Mouse (Mus musculus) small intestine, adult 2 months (tissue): ENCODE results near the gene Slc38a8. TPM values are rescaled to one million over a fixed set of nuclear protein-coding genes. Genes with fewer than 3 reads are reported as not detected.

Source experiments
- H3K27ac ChIP-seq: fragments of 200-500 bp; 2 replicates; pipeline ENCODE4 v1.5.1; 2012; ENCODE audit warnings: low read depth, low read length, control low read depth, inconsistent platforms; ENCODE audit not compliant: insufficient read depth
- H3K27me3 ChIP-seq: fragments of 200-500 bp; 2 replicates; pipeline ENCODE4 v1.6.1; 2012; ENCODE audit warnings: mild to moderate bottlenecking, moderate library complexity, low read length, inconsistent platforms; ENCODE audit not compliant: control insufficient read depth, insufficient read depth
- H3K36me3 ChIP-seq: fragments of 200-500 bp; 2 replicates; pipeline ENCODE4 v1.6.1; 2012; ENCODE audit warnings: mild to moderate bottlenecking, low read length, control low read depth, inconsistent platforms; ENCODE audit not compliant: control insufficient read depth, insufficient read depth
- H3K4me1 ChIP-seq: fragments of 200-500 bp; 2 replicates; pipeline ENCODE4 v1.6.1; 2012; ENCODE audit warnings: low read length, inconsistent platforms, mixed read lengths; ENCODE audit not compliant: control insufficient read depth, insufficient read depth, insufficient read length
- H3K4me3 ChIP-seq: fragments of 200-500 bp; 2 replicates; pipeline ENCODE4 v1.5.1; 2012; ENCODE audit warnings: low read depth, mild to moderate bottlenecking, control low read depth, inconsistent platforms, low read length, moderate library complexity
- CTCF ChIP-seq: fragments of 200-500 bp; IDR thresholded peaks from 2 replicates; pipeline ENCODE4 v1.5.1; 2012; ENCODE audit warnings: low read depth, mild to moderate bottlenecking, control low read depth, inconsistent platforms, low read length, moderate library complexity, mixed read lengths; ENCODE audit not compliant: insufficient replicate concordance, insufficient read length; ENCODE audit errors: extremely low read depth
- POLR2A ChIP-seq: fragments of 200-500 bp; IDR thresholded peaks from 2 replicates; pipeline ENCODE4 v1.6.1; 2012; ENCODE audit warnings: low read depth, mild to moderate bottlenecking, control low read depth, inconsistent platforms, low read length, moderate library complexity
- WGBS: fragments of 180-500 bp; shearing (Covaris S2); methylation state at CpG from one replicate; pipeline ENCODE4 v1.1.7; 2018; 5-methylcytosine and 5-hydroxymethylcytosine counted together
- polyA plus RNA-seq: library from polyadenylated mRNA; depleted of rRNA; stranded (reverse); fragments of >200 nt; gene quantifications from 2 replicates; pipeline ENCODE4 v1.2.3, GENCODE M21; 2012

Gene Slc38a8
- polyA plus RNA-seq, 1 experiment: 0.68 TPM

GRCm38 (mm10) chr8:119513405-119513804, 11.9 kb upstream of the Slc38a8 start:
- Histone ChIP-seq H3K4me3 (no peak overlapping the region), H3K27ac (no peak overlapping the region), H3K27me3 (no peaks in the 10 kb centered on the region), H3K4me1 (no peaks in the 10 kb centered on the region), H3K36me3 (peaks cover 89% of the 10 kb centered on the region)
- 61% methylated on average over 4 of the region's 4 CpGs for WGBS
- TF ChIP-seq POLR2A: no peak
- TF ChIP-seq CTCF: no peak

- Histone ChIP-seq H3K27me3 (no peaks in the 10 kb centered on the region), H3K27ac (no peak overlapping the region), H3K4me1 (no peaks in the 10 kb centered on the region), H3K4me3 (no peak overlapping the region), H3K36me3 (peaks cover 85% of the 10 kb centered on the region)
- no peak for TF ChIP-seq POLR2A
- 91% methylated on average over 7 of the region's 7 CpGs for WGBS
These were observed 10.2 kb upstream of the Slc38a8 start for GRCm38 (mm10) chr8:119511722-119512121.

GRCm38 (mm10) chr8:119510471-119510870, 9.0 kb upstream of the Slc38a8 start:
- WGBS: 84% methylated on average over 9 of the region's 9 CpGs
- peaks cover 73% of the 10 kb centered on the region for H3K36me3 ChIP-seq

GRCm38 (mm10) chr8:119506106-119506505, 4.6 kb upstream of the Slc38a8 start:
- Histone ChIP-seq H3K4me3 (no peak overlapping the region), H3K27me3 (no peaks in the 10 kb centered on the region), H3K27ac (no peak overlapping the region), H3K36me3 (peaks cover 34% of the 10 kb centered on the region), H3K4me1 (no peaks in the 10 kb centered on the region)
- TF ChIP-seq CTCF (no peak), POLR2A (no peak)
- 78% methylated on average over 8 of the region's 8 CpGs for WGBS

More at GRCm38 (mm10) chr8:119510471-119510870, 9.0 kb upstream of the Slc38a8 start:
- no peak for TF ChIP-seq POLR2A
- no peak for TF ChIP-seq CTCF
- Histone ChIP-seq H3K4me3 (no peak overlapping the region), H3K27me3 (no peaks in the 10 kb centered on the region), H3K27ac (no peak overlapping the region), H3K4me1 (no peaks in the 10 kb centered on the region)

GRCm38 (mm10) chr8:119505488-119505887, 4.0 kb upstream of the Slc38a8 start:
- 53% methylated on average over 9 of the region's 9 CpGs for WGBS
- H3K36me3 ChIP-seq: peaks cover 30% of the 10 kb centered on the region
- no peaks in the 10 kb centered on the region for H3K27me3 ChIP-seq
- no peak overlapping the region for H3K4me3 ChIP-seq
- no peaks in the 10 kb centered on the region for H3K4me1 ChIP-seq
- TF ChIP-seq POLR2A (no peak), CTCF (no peak)
- H3K27ac ChIP-seq: no peak overlapping the region

GRCm38 (mm10) chr8:119503191-119503767, 1.8 kb upstream of the Slc38a8 start:
- Histone ChIP-seq H3K27ac (no peak overlapping the region), H3K36me3 (peaks cover 8% of the 10 kb centered on the region), H3K4me3 (no peak overlapping the region), H3K27me3 (no peaks in the 10 kb centered on the region), H3K4me1 (no peaks in the 10 kb centered on the region)
- no peak for TF ChIP-seq CTCF
- no peak for TF ChIP-seq POLR2A
- WGBS: 59% methylated on average over 10 of the region's 10 CpGs

- WGBS: 51% methylated on average over 4 of the region's 4 CpGs
- no peak overlapping the region for H3K4me3 ChIP-seq
- no peaks in the 10 kb centered on the region; the same call in 1 of the 2 replicates for H3K36me3 ChIP-seq
- no peaks in the 10 kb centered on the region for H3K4me1 ChIP-seq
- no peaks in the 10 kb centered on the region for H3K27me3 ChIP-seq
- TF ChIP-seq POLR2A (no peak), CTCF (no peak)
- H3K27ac ChIP-seq: no peak overlapping the region
These were observed 613 bp upstream of the Slc38a8 start for GRCm38 (mm10) chr8:119502111-119502510.

- no peak overlapping the region for H3K4me3 ChIP-seq
- H3K36me3 ChIP-seq: no peaks in the 10 kb centered on the region
- no peak overlapping the region for H3K27ac ChIP-seq
- WGBS: 92% methylated on average over 2 of the region's 2 CpGs
- peaks cover 3% of the 10 kb centered on the region for H3K4me1 ChIP-seq
- H3K27me3 ChIP-seq: no peaks in the 10 kb centered on the region
- no peak for TF ChIP-seq POLR2A
- TF ChIP-seq CTCF: no peak
These were observed 1.7 kb downstream of the Slc38a8 start for GRCm38 (mm10) chr8:119499836-119500235.
